Mouse (Mus musculus) mouse embryonic stem cell (cell line): ENCODE results near the gene Zc3h4.

Experiments used
- in situ Hi-C, 2 experiments: fragments of 300-500 bp; cut with MboI; formaldehyde crosslinking; loops; 1 replicate in 1 of 2; 3 replicates in 1 of 2; pipeline ENCODE4 v1.14.3; 2019 to 2020; ENCODE audit warnings: low sequenced_read_pairs in 2 of 2, low pct_unique_long_range_greater_than_20kb in 1 of 2, mixed read lengths in 1 of 2; ENCODE audit not compliant: unreplicated experiment in 1 of 2

Zc3h4 gene

DNA sequence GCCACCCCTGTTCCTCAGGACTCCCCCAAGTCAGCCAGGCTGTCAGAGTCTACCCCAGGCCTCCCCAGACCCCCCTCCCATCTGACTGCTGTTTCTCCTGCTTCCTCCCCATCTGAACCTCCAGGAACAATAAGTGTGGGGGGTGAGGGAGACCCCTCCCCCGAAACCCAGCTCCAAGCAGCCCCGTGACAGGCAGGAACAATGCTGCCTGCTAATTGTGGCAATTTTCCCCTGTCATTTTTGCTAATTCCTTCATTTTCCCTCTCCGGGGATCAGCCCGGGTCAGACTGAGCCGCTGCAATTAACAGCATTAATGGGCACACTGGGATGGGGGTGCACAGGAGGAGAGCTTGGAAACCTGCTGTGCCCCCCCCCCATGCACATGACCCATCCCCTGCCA, 67.4 kb downstream of the Zc3h4 start:
- in situ Hi-C loops, result no loop called here

DNA sequence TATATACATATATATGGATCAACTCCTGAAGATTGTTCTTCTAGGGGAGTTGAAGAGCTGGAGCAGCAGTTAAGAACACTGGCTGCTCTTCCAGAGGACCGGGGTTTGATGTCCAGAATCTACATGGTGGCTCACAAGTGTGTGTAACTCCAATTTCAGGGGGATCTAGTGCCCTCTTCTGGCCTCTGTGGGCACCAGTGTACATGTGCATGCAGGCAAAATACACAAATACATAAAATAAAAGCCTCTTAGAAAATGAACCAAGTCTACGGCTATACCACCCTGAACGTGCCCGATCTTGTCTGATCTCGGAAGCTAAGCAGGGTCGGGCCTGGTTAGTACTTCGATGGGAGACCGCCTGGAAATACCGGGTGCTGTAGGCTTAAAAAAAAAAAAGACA, 70.8 kb downstream of the Zc3h4 start:
- in situ Hi-C loops, result no loop called here

DNA sequence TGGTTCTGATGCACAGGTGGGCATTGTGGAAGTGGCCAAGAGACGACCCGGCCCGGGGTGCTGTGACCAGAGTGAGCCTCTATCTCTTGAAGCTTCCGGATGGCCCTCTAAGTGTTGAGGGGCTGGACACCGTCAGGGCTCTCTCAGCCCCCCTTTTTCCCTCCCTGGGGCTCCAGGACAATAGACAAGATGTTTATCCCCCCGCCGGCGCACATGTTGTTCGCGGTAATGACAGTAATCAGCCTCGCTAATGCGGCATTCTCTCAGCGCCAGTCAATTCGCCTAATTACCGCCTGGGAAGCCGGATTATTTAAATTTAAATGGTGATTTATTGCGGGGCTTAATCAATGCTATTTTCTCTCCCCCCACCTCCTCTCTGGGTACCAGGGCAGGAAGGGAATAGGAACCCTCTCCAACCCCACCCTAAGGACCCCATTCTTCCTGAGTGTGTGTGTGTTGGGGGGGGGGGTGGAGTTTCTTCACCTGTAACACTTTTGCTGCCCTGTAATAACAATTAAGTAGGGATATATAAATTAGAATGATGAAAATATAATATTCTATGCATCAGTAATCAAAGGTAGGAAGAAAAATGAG, 71.5 kb downstream of the Zc3h4 start:
- in situ Hi-C loops, result no loop called here

DNA sequence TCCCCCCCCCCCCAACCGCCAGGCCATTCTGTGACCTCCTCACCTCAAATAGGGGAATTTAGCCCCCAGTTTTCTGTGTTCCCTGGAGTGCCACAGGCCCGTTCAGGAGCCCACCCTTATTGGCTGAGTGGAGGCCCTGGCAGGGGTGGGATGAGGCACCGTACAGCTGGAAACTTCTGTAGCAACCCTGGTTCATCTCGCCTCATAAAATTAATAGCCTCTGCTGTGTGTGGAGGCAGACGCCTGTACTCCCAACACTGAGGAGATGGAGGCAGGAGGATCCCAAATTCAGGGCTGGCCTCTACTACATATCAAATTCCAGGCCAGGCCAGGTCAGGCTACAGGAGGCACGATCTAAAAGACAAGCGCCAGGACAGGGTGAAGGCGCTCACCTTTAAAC, 73.1 kb downstream of the Zc3h4 start:
- in situ Hi-C loops, result no loop called here

DNA sequence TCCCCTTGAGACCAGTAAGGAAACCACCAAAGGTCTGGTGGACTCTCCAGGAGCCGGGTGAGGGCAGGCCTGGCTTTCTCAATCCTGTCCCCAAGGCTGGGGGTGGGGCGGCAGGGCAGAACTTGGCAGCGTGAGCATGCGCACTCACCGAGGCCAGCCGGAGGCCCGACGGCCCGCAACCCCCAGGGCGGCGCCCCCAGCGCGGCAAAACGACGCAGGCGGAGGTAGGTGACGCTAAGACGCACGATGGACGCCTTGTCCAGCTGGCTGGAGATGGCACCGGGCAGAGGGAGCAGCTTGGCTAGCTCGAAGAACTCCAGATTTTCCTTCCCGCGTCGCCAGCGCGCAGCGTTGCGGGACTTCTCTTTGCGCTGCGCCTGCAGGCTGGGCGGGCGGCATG, 73.7 kb downstream of the Zc3h4 start:
- in situ Hi-C loops, result no loop called here

DNA sequence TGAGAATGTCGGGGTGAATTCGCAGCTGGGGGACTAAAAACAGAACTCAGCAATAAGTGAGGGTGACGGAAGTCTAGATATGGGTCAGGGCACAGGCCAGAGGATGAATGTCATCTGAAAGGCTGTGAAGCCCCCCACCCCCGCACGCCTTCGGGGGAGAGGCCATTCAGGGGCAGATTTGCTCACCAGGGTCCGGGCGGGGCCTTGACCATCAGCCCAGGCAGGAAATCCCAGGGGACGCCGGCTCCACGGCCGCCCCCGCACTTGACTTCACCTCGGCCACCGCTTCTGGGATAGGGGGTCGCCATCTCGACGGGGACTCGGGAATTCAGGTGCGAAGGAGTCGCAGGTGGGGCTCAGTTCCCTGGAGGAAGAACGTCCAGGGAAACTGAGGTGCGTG, 74.6 kb downstream of the Zc3h4 start:
- in situ Hi-C loops, result no loop called here

DNA sequence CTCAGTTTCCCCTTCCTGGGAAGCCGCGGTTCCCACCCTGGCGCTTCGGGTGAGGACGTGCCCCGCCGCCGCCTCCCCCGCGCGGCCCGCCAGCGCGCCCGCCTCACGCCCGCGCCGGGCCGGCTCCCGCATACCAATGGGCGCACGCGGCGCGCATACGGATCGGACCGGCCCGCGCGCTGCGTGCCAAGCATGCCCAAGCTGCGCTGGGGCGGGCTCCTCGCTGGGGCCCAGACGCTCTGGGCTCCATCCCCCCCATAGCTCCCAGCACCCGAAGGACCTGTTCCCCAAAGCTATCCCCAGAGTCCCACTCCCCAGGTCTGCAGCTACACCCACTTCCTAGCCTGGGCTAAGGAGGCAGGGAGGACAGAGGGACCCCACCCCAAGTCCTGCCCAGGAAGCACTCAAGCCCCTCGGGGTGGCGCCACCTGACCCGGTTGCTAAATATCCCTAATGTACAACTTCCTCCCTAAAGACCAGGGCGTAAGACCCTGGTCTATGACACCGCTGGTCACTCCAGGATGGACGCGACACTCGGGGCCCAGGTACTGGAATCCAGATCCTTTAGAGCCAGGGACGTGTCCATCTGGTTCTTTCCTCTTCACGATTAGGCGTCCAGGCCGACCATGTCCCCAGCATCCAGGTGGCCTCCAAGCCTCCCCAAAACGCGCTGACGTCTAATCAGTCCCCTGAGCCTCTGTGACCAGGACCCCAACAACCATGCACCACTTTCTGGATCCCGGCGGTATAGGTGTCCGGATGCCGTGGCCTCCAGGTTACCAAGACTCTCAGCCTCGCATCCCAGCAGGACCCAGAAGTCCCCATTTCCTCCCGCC, 75.3 kb downstream of the Zc3h4 start:
- in situ Hi-C loops, result no loop called here

DNA sequence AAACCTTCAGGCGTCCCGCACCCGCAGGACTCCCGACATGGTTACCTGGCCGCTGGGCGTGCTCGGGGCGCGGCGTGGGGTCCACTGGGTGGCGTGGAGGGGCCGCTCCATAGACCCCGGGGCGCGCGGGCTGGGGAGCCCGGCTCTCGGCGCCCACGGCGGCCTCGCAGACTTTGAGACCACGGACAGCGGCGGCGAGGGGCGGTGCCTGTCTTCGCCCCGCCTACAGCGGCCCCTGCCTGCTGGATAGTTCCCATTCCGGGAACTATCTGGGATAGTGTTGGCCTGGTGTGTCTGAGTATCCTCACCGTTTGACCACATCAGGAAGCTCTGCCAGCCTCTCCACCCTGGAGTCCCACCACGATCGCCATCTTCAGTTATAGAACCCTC, 75.9 kb downstream of the Zc3h4 start:
- in situ Hi-C loops, result no loop called here

DNA sequence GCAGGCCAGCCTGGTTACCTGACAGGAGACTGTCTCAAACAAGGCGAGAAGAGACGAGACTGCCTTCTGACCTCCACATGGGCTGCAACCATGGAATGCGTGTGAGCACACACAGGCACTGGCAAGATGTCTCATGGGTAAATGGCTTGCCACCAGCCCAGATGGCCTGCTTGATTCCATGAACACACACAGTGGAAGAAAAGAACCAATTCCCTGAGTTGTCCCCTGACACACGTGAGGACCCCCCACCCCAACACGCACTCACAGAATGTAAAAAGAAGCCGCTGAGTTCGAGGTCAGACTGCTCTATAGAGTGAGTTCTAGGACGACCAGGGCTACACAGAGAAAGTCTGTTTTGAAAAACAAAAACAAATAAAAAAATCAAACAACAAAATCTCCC, 76.9 kb downstream of the Zc3h4 start, which contains the start of gene Npas1:
Gene Npas1 (minus strand): TSS at position 101 of the 400 bp plus-strand sequence.
- in situ Hi-C loops, result no loop called here
